Mouse (Mus musculus): ENCODE results near the gene Zfp473.
A peak's percentile ranks its signal among the peaks of the same experiment; 100 is the strongest.
"Not testable (repeated sequence)": the region's sequence is repeated elsewhere in the genome, so short reads cannot be mapped to it uniquely, and the experiment has no call there.

Gene Zfp473

GRCm38 (mm10) chr7:44750950-44751349 is at the start of gene Zfp473:
Gene Zfp473, minus strand, starts transcription at chr7:44751050.
- not testable (repeated sequence) for DNase-seq (ENCODE audit: low spot score in 2 of 2)

- DNase-seq (ENCODE audit: low spot score in 2 of 2) = no peak
Observed at GRCm38 (mm10) chr7:44792781-44793180, 41.9 kb upstream of the Zfp473 start.

DNA sequence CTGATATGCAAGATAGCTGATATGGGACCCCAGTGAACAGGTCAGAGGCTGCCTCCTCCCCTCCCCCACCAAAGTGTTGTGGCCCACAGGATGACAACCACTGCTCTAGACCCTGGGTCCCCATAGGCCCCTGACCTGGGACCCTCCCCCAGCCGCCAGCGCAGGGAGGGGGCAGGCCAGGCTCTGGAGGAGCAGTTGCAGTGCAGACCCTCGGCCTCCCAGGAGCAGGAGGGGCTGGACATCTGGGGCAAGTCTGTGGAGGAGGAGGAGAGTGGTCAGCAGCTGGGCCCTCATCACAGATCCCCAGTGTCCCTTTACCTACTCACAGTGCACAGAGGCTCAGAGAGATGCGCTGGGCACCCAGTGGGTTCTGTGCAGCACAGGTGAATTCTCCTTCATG is 39.2 kb upstream of the Zfp473 start:
- no peak for DNase-seq (ENCODE audit: low spot score in 2 of 2)

DNA sequence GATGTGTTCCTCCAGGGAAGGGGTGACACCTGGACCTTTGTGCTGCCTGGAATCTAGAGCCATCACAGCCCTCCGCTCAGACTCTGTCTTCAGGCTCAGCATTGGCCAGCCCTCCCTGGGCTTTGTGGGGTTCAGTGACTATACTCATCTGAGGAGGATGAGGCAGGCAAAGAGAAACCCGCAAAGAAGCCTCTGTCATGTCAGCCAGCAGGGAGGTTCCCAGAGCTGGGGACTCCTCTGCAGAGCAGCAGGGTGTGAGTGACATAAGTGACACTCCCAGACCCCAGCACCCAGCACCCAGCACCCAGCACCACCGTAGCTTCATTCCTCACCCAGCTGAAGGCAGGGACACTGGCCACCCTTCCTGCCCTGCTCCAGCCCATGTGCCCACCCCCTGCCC is 38.7 kb upstream of the Zfp473 start:
- DNase-seq (ENCODE audit: low spot score in 2 of 2) = no peak

- DNase-seq (ENCODE audit: low spot score in 2 of 2) = no peak
Observed at GRCm38 (mm10) chr7:44780101-44780500, 29.3 kb upstream of the Zfp473 start.

DNA sequence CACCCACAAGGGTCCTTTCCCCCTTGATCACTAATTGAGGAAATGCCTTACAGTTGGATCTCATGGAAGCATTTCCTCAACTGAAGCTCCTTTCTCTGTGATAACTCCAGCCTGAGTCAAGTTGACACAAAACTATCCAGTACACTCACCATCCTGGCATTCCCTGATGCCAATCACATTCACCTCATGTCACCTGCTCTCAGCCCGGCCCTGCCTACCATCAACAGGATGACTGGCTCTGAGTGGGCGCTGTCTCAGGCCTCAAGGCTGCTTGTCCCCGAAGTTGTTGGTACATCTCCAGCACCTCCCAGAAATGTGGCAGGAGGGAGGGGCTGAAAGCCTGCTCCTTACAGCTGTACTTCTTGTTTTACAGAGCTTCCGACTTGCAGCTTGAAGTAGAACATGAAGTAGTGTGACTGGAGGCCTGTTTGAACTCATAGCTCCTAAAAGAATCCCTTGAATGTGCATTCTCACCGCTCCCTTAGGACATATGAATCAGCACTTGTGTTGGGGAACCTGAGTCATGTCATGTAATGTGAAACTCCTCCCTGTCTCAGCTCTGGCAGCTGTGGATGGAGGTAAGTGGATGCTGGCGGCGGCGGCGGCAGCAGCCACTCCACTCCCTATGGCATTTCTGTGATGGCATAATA is 26.1 kb upstream of the Zfp473 start:
- DNase-seq (ENCODE audit: low spot score in 2 of 2) = no peak

DNA sequence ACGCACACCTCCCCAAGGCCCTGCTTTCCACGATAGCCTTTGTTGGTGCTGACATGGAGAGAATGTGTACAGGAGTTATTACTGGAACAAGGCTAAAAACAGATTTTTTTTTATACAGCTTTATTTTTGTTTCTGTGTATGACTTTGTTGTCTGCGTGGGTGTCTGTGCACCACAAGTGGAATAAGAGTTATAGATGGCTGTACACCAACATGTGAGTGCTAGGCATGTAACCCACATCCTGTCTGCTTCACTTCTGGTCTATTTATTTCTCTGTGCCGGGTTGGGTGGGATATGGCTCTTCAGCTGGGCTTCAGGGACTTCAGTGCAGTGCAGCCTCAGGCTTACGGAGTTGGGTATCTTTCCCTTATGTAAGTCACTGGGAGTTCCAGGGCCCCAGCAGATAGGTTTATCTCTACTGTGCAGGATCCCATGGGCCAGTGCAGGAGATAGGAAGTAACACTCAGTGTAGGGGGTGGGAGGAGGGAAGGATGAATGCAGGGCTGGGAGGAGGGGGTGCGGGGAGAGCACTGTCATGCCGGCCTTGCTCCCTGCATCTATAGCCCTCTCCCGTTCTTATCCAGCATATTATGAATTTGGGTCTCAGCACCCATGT is 21.8 kb upstream of the Zfp473 start:
- DNase-seq (ENCODE audit: low spot score in 2 of 2) = no peak

GRCm38 (mm10) chr7:44770046-44770578 is 19.3 kb upstream of the Zfp473 start:
- DNase-seq (ENCODE audit: low spot score in 2 of 2) = peak in 1 of 2 experiments; percentile 20

- no peak for DNase-seq (ENCODE audit: low spot score in 2 of 2)
Observed at GRCm38 (mm10) chr7:44768129-44768528, 17.3 kb upstream of the Zfp473 start.

DNA sequence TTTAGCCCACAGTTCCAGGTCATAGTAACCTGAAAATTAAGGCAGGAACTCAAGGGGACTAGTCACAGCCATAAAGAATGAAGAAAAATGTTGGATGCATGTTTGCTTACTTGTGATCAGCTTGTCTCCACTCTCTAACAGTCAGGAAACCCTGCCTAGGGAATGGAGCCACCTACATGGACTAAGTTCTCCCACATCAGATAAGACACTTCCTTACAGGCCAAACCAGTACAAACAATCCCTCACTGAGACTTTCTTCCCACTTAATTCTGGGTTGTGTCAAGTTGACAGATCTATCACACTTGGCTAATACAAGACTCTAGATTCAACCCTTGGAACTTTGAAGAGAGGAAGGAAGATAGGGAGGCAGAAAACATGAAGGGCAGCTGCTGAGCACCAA is 9.5 kb upstream of the Zfp473 start:
- no peak for DNase-seq (ENCODE audit: low spot score in 2 of 2)

- DNase-seq (ENCODE audit: low spot score in 2 of 2) = no peak
Observed at GRCm38 (mm10) chr7:44757164-44757563, 6.3 kb upstream of the Zfp473 start.

GRCm38 (mm10) chr7:44748101-44749044 is 2.5 kb downstream of the Zfp473 start, which contains the start of gene Vrk3:
Gene Vrk3, plus strand, starts transcription at chr7:44748413.
- DNase-seq (ENCODE audit: low spot score in 2 of 2) = peak; percentile 91 to 92

DNA sequence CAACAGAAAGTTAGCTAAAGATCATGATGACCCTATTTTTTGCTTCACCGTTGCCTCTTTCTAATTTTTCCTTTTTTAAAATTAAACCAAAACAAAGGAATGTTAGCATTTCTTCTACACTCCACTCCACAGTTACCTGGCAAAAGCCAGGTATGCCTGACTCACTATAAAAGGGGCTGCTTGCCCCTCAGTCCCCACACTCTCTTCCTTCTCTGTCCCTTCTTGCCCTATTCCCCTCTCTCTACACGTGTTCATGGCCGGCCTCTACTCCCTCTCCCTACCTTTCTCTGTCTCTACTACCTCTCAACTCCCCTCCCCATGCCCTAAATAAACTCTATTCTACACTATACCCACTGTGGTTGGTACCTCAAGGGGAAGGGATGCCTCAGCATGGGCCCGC is 3.7 kb downstream of the Zfp473 start:
- no peak for DNase-seq (ENCODE audit: low spot score in 2 of 2)

DNA sequence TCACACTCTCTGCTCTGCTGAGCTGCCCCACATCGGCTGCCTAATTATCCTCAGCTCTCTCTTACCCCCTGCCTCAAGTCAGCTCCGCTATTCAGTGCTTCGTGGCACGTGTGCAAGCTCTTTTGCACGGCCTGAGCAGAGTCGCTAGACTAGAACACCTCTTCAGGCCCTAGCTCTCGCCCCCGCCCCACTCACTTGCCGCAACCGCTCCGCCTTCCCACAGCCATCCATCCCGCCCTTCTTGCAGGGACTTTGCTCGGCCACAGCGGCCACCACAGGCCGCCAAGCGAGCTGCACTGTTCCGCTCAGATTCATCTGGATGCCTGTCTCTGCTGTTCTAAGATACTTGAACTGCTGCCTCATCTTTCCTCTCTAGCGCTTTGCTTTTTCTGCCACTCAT is 5.8 kb downstream of the Zfp473 start:
- peak; percentile 44 to 76 for DNase-seq (ENCODE audit: low spot score in 2 of 2)

GRCm38 (mm10) chr7:44744270-44744669 is 6.6 kb downstream of the Zfp473 start:
- DNase-seq (ENCODE audit: low spot score in 2 of 2) = no peak

DNA sequence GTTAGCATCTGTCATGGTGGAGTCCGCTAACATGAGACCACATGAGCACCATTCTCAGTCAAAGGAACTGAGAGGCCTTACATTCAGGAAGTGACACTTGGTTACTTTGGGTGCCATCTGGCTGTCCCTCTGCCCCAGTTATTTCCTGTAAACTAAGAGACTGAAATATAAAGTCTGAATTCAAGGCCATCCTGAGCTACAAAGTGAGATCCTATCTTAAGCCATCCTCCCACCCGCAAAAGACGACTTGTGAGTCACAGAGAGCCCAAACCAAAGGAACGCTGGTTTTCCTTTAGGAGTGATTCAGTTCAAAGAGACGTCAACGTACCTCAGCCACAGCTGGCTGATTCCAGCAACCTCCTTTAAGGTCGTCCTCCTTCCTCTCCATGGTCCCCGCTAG is 9.5 kb downstream of the Zfp473 start:
- DNase-seq (ENCODE audit: low spot score in 2 of 2) = no peak

DNA sequence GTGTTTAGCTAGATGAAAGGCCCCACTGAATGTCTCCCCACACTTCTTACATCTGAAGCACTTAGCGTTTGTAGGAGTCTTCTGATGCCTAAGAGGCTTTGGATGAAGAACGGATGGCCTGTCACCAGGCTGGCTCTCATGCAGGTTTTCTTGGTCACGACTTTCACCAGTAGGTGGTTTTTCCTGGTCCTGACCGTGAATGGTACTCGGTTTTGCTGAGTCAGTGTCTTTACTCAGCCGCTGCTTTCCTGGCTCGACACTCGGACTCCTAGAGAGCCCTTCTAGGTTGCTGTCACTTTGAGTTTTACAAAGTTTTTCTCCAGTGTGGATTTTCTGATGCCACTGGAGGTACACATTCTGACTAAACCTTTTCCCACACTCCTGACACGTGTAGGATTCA is 17.1 kb downstream of the Zfp473 start:
- no peak for DNase-seq (ENCODE audit: low spot score in 2 of 2)

DNA sequence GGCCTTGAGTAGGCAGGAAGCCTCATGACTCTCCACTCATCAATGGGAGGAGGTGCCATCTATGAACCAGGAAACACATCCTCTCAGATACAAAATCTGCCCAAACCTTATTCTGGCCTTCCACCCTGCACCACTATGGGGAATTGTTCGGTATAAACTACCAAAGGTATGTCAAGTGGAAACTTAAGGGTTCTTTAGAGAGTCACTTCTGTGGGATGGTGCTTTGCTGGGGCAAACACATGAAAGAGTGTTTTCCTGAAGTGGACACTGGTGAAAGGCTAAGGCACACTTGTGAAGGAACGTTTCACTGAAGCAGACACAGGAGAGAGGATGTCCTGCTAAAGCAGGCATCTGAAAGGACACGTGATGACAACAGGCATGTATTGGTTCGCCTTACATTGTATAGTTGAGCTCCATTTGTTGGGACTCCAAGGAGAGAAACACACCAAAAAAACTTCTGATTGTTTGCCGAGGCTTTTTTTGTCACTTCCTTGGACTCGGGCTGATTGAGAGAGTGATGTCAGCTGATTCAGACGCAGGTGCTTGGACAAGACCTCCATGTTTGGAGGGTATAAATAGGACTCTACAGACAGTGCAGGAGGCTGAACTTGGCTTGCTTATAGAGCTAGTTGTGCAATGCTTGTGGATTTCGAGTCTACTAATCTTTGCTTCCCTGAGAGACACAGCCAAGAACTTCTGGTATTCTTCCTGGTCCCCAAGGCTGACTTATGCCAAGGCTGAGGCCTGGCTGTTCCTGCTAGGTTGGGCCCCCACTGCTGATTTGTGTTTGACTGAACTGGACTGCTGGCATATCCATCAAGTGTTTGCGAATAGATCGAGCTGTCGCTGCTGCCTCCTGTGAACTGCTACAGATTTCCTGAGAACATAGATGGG is 22.5 kb downstream of the Zfp473 start:
- no peak for DNase-seq (ENCODE audit: low spot score in 2 of 2)

DNA sequence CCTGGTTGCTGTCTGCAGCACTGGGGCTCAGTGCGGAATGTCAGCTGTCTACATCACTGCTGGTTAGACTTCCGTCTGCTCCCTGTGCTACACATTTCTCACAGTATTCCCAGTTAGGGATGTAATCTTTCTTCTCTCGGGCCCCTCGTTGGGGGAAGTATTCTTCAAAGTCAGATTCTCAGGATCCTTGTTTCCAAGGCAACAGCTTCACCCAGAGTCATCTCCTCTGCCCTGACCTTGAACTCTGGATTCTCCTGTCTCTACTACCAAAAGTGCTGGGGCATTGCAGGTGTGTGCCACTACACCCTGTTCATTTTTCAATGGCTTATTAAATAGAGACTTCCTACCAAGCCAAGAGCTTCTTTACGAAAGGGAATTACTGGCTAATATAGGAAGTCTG is 23.7 kb downstream of the Zfp473 start:
- no peak for DNase-seq (ENCODE audit: low spot score in 2 of 2)

DNA sequence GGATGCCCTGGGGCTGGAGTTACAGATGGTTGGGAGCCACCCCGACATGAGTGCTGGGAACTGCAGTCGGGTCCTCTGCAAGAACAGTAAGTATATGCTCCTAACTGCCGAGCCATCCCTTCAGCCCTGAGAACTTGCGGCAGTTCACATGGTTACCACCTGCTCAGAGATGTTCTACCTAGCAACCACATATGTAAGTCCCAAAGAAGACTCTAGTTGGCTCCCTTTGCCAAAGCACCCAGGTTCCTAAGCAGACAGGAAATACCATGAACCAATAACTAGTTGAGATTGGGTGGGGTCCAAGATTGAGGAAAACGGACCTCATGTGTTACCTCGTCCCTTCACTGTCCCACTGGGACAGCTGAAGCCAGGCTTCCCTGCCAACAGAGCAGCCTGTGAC is 24.5 kb downstream of the Zfp473 start:
- DNase-seq (ENCODE audit: low spot score in 2 of 2) = no peak

- no peak for DNase-seq (ENCODE audit: low spot score in 2 of 2)
Observed at GRCm38 (mm10) chr7:44724316-44724715, 26.5 kb downstream of the Zfp473 start.

Data from frontal cortex, postnatal 10 days (tissue).